Mouse (Mus musculus) embryo, embryonic 10 days (tissue): ENCODE results near the gene Tbx22.
A peak's percentile ranks its signal among the peaks of the same experiment; 100 is the strongest.

ENCODE experiments used
- DNase-seq: peaks from one replicate; pipeline ENCODE4 v3.0.0-alpha.2; 2015; ENCODE audit warnings: low spot score

Gene Tbx22

DNA sequence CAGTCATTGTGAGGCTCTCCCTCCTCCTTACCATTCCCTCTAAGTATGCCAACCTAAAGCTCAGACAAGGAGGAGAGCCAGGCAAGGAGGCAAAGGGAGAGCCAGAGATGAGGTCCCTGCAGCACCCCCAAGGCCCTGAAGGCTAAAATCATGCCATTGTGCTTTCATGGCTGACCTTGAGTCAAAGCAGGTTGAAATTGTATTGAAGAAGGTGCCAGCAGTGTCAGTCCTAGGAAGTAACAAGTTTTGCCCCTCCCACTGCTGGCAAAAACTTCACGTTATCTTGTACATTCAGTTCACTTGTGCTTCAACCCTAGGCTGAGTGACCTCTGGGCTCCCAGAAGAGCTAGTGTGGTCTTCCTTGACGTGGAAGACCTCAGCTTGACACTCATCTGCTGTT is at the start of gene Tbx22:
Tbx22 (plus strand) TSS at position 301 of the 400 bp plus-strand sequence.
- no peak for DNase-seq

DNA sequence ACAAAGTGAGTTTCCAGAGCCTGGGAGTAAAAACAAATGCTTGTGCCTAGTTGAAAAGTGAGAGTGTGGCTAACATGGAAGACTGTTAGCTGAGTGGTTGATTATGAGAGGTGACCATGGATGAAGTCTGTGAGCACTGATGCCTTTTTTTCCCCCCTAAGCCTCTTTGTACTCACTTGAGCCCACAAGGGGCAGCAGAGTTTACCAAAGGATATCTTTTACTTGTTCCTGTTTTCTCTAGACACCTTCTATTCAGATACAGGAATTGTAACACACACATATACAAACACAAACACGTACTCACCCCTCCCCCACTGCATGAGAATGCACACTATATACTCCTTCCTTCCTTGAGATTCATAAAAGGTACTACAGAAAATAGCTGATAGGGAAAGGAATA is 913 bp downstream of the Tbx22 start:
- no peak for DNase-seq

DNA sequence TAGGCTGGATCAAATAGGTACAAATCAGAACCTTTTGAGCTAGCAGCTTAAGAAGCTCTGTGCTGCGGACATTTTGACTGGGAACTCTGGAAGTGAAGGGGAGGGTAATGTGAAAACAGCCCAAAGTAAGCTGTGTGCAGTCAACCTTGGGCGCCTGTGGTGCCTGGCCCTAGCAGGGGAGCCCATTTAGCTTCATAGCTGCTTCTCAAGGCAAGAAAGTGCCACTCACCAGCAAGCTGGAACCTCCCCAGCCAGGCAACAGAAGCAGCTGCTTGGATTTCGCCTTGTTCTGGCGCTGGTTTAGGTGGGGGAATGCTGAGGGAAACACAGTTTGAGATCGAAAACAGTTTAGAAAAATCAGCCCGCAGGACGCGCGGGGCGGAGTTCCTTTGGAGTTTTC is 11.4 kb downstream of the Tbx22 start:
- peak; percentile 44 for DNase-seq

DNA sequence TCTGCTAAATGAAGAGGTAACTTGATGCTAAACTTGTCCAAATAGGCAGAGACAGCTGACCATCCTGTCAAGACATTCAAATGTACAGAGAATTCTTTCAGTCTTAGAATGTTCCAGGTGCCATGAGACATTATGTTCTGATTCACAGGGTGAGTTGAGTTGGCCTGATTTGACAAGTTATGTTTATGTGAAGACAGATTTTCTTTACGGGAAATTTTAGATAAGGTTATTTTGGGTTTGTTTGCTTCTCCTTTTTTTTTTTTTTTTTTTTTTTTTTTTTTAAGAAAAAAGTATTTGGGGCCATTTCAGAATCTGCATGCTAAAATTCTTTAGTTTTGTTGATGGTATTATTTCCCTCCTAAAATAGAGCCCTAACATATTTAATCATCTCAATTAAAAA is 40.8 kb downstream of the Tbx22 start:
- DNase-seq: no peak

DNA sequence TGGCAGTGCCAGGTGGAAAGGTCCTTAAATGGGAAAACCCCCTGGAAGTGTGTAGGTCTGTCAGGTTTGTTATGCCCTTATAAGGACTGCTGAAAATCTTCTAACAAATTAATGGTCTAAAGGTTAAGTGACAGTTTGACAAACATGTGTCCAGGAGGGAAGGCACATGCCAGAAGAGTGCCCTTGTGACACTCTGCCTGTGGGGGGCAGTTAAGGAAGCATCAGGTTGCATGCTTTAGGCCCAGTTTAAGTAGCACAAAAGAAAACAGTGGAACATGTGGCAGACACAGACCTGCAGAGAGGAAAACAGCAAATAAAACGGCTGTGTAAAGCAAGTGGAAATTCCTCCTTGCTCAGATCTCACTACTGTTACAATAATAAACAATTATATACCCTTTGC is 55.8 kb downstream of the Tbx22 start:
- DNase-seq: peak; percentile 37
